Mouse (Mus musculus): ENCODE results near the gene Ttc36.
A peak's percentile ranks its signal among the peaks of the same experiment; 100 is the strongest.

The Ttc36 gene

DNA sequence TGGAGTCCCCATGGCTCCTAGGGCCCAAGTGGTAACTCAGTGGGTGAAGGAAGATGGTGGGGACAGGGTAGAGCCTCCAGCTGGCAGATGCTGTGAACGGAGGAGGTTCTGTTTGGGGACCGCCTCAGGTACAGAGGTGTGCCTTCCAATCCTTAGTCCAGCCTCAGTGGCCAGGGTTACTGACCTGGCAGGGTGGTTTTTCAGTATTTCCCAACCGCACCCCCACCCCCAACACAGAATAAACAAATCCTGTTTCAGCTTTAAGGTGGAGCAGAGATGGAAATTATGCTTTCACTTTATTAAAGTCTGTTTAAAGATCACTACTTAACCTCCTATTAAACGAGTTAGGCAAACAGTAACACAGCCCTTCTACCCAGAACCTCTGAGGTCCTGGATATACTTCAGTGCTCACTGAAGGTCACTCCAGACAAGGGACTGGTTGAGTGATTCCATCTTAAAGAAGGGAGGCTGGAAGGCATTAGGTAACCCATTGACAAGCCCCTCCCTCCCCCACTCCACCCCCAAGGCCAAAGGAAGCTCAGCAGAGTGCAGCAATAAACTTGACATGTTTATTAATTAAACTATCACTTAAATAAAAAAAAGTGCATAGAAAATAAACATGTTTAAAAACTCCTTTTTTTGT, at the start of gene Ttc36:
Ttc36 (minus strand) TSS at position 265 of the 643 bp plus-strand sequence.
- DNase-seq (ENCODE audit: low spot score), result no peak

DNA sequence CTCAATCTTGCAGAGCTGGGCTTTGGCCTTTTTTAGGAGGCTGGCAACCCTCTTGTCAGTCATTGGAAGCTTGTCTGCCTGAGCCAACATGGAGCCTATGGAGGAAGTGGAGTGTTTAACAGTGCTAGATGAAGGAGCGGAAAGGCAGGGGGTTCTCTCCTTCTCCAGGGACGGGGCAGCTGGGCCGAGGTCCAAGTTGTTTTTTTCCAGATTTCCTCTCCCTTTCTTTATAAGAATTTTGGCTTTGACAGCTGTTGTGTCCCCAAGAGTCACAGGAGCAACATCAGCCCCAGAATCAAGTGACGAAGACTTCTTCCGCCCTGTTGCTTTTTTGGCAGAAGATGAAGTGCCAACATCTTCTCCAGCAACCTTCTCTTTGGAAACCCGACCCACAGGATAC, 44.6 kb upstream of the Ttc36 start:
- DNase-seq (ENCODE audit: low spot score), result no peak

GRCm38 (mm10) chr9:44841241-44841640, 38.4 kb upstream of the Ttc36 start:
- DNase-seq (ENCODE audit: low spot score), result no peak

- DNase-seq (ENCODE audit: low spot score), result peak; percentile 26
Measured at GRCm38 (mm10) chr9:44836439-44836838, 33.6 kb upstream of the Ttc36 start.

DNA sequence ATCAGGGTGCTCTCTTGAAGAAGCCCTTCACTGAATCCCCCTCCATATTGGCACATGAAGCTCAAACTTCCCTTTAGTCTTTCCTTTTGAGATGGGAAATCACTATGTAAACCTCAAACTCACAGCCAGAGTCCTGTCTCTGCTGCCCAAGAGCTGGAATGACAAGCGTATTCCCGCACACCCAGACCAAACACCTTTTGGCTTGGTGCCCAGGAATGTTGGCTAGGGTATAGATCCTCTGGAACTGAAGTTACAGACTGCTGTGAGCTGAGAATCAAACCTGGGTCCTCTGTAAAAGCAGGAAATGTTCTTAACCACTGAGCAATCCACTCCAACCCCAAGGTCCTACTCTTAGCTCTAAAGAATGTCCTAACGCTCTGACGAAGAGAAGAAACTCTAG, 29.5 kb upstream of the Ttc36 start:
- DNase-seq (ENCODE audit: low spot score), result no peak

DNA sequence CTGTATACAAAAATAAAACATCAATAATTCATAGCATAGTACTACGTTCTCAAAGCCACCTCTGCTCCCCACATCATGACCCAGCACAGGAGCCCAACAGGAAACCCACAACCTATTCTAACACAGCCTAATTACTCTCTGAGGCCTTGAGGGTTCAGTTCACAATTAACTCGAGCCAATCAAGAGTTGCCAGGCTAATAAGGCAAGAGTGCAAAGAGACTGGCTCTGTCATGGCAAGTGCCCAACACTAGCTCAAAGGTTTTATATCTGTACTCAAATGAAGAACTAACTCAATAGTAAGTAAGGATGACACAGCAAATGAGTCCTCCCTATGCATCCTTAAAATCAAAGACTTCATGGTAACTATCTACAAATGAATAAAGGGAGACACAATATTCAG, 27.6 kb upstream of the Ttc36 start:
- DNase-seq (ENCODE audit: low spot score), result no peak

DNA sequence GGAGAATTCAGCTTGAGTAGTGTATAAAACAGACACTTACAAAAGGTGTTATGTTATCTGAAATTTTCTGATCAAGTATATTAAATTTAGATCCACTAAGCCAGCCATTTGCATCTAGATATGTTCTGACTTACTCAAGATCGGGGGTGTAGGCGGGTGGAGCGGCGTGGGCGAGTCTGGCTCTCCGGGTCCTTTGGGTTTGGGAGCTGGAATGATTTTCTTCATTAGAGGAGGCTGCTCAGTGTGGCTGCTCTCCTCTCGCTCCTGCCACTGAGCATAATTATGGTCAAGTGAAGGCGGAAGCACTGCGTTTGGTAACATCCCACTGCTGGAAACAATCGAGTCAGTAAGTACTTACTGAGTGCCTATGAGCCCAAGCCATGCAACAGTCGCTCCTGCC, 26.1 kb upstream of the Ttc36 start:
- no peak for DNase-seq (ENCODE audit: low spot score)

DNA sequence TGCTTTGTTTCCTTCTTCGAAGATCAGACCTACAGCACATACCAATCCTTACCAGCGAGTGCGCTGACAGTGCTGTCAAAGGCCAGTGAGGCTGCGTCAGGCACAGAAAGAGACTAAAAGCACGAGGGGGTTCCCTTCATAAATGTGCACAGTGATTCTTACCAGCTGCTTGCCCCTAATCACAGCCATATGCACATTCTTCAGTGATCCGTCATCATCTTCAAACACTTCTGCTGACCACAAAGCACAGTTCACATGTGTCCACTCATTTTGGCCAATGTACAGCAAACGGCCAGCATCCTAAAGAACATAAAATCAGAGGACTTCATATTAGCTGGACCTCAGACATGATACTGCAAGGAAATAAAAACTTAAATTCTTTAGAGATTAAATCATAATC, 23.8 kb upstream of the Ttc36 start:
- no peak for DNase-seq (ENCODE audit: low spot score)

- no peak for DNase-seq (ENCODE audit: low spot score)
Measured at GRCm38 (mm10) chr9:44819920-44820827, 17.3 kb upstream of the Ttc36 start.

GRCm38 (mm10) chr9:44817522-44817921, 14.7 kb upstream of the Ttc36 start:
- DNase-seq (ENCODE audit: low spot score), result no peak

GRCm38 (mm10) chr9:44814179-44814578, 11.3 kb upstream of the Ttc36 start:
- no peak for DNase-seq (ENCODE audit: low spot score)

DNA sequence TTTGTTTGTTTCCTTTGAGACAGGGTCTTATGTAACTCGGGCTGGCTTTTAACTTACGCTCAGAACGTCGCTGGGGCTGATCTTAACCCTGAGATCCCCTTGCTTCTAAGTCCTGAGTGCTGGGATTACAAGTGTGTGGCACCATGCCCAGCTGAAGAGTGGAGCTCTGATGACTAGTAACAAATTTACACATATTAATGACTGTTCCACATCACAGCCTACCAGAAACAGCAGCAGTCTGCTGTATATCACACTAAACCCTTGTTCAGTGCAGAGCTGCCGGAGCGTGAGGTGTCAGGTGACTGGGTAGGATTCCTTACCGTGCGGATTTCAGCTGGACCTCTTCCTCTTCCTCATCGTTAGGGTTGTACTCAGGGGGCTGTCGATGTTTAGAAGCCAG, 7.4 kb upstream of the Ttc36 start:
- no peak for DNase-seq (ENCODE audit: low spot score)

- no peak for DNase-seq (ENCODE audit: low spot score)
Measured at GRCm38 (mm10) chr9:44807778-44808177, 4.9 kb upstream of the Ttc36 start.

DNA sequence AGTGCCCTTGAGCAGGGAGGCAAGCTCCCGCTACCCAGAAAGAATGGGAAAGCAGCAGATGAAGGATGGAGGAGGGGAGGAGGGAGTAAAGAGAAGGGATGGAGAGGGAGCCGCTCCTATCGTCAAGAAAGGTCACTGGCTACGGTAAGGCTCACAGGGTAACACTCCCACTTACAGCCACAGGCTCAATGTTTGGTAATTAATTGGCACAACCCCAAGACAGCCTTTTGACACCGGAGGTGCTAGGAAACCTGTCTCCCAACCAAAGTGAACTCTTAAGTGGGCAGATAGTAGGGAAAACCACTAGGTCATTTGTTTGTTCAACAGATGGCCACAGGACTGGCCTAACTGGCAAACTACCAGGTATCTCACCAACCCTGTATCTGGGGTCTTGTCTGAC, 4.3 kb upstream of the Ttc36 start:
- DNase-seq (ENCODE audit: low spot score), result no peak

- no peak for DNase-seq (ENCODE audit: low spot score)
Measured at GRCm38 (mm10) chr9:44805536-44805935, 2.7 kb upstream of the Ttc36 start.

DNA sequence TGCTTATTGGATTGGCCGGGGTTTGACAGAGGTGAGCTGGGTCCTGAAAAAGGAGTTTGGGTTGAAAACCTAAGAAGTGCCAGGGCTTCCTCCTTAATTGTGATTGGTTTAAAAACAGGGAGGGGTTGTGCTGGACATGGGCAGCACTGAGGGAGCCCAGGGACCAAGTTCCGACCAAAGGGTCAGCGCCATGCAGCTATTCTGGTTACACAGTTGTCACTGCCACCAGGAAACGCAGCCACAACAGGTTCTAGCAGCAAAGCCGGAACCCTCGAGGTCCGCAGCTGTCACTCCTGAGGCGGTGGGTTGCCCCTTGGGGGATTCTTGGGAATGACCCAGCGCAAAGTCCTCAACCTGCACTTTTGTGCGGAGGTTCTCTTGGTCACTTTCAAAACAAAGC, 1.8 kb upstream of the Ttc36 start:
- DNase-seq (ENCODE audit: low spot score), result no peak

DNA sequence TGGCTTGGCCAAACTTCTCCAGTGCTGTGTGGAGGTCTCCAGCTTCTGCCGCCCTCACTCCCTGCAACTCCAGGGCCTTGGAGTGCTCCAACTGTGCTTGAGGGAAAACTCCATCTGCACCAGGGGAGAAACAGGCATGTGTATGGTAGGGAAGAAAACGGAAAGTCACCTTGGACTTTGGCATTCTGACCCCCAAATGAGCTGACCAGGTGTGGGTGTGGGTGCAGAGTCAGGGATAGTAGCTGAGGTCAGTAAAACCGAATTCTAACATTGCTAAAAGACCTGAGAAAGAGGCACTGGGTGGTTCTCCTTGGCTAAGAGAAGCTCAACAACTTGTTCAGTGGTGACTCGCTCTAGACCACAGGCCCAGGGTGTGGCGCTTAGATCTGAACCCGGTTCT, 1.2 kb downstream of the Ttc36 start:
- no peak for DNase-seq (ENCODE audit: low spot score)

DNA sequence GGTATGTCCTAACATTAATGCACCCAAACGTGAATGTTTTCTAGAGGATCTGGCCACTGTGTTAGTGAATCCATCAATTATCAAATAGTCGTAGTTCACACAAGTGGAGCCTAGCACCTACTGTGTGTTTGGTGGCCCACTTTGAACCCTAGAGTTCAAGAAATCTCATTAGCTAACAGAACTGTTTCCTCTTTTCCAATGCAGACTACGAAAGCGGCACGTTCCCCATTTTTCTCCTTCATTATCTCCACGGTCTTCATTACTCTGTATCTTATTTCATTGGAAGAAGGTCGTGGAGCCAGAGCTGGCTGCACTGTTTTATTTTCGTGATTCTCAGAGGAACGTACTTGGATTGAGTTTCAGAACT, 2.9 kb downstream of the Ttc36 start:
- DNase-seq (ENCODE audit: low spot score), result no peak

DNA sequence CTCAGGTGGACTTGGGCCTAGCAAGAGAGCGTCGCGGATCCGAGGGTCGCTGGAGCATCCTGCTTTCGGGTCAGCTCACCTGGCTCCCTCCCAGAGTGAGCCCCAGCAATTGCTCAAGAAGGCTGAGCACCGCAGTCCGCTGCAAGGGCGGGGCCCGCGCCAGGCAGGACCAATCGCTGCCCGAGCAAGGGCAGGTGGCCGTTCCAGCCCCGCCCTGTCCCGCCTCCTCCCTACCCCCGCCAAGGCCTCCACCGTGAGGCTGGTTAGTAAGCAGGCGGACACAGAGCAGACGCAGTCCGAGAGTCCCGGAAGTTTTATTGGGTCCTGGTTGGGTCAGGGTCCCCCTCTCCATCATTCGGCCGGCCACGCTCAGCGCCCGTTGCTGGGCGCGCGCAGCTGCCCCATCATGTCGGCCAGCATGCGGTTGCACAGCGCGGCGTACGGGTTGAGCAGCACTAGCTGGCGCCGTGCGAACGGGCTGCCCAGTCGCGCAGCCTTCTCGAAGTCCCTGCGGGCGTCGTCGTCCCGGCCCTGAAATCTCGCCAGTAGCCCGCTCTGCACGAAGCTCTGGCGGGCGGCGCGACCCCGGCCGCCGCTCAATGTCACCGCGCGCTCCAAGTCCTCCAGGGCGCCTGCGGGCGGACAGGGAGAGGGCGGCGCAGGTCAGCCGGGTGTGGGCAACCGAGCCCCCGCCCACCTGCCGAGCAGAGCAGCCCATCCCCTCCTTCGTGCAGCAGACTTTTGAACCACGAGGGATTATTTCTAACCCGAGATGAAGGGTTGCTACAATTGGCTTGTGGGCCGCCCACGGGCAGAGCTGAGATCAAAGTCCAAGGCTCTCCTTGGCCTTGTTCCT, 3.5 kb downstream of the Ttc36 start, which contains the start of gene Tmem25:
Tmem25 (minus strand) TSS at position 206 of the 856 bp plus-strand sequence.
- peak; percentile 84 for DNase-seq (ENCODE audit: low spot score)

DNA sequence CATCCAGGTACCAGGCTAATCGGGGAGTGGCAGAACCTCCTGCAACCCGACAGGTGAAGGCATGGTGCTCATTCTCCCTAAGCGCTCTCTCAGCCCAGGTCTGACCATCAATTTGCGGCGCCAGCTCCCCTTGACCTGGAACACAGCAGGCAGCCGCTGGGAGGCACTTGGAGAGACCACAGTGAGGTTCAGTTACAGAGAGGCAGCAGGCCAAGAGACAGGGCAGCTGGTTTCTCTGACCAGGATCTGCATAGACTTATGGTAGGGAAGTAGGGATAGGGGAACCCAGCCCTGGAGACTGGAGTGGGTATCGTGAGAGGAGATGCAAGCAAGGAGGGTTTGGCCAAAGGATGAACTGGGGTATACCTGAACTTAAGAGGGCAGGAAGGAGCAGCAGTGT, 4.6 kb downstream of the Ttc36 start:
- no peak for DNase-seq (ENCODE audit: low spot score)

- no peak for DNase-seq (ENCODE audit: low spot score)
Measured at GRCm38 (mm10) chr9:44792842-44793241, 10.0 kb downstream of the Ttc36 start.
